Mouse (Mus musculus) mature B cell (primary cell): ENCODE results near the gene Arsa.

ENCODE experiments used
- in situ Hi-C: fragments of 300-500 bp; cut with MboI; formaldehyde crosslinking; loops from 2 replicates; pipeline ENCODE4 v1.14.3; 2019

The Arsa gene

DNA sequence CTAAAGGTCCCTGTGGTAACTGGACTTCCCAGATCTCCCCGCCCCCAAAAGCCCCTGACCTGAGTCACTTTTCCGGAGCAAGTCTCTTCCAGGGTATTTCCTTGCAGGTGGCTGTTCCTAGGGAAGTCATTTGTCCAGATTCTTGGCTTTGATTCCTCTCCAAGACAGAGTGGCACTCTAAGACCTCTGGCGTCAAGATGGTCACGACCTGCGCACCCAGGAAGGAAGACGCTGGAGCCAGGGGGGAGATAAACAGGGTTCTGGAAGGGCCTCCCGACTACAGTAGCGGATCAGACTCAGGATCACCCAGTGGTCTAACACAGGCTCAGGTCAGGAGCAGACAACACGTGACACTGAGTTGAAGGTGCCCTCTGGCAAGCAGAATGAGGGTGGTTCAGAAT lies at the start of gene Arsa:
Arsa (minus strand) TSS at position 335 of the 401 bp plus-strand sequence.
- in situ Hi-C loops: no loop called here

DNA sequence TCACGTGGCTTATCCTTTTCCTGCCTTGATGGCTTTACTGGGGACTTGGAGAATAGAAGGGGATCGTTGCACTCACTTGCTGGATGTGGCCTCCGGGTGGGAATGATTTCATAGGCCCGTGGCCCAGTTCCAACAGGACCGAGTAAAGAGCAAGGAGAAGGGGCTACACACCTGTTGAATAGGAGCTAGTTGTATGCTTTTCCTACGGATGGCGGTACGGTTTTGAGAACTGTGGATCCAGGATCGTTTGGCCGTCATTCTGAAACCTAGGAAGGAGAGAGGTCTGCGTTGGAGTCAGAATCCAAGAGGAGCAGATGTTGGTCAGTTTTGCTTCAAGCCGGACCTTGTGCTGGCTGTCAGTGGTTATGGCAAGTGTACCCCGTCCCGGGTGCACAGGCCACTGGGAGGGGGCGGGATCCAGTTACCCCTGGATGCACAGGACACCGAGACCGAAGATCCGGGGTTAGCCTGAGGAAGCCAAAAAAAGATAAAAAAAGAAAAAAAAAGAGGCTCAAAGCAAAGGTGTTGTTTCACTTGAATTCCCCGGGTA lies 49.6 kb upstream of the Arsa start:
- in situ Hi-C loops: no loop called here

DNA sequence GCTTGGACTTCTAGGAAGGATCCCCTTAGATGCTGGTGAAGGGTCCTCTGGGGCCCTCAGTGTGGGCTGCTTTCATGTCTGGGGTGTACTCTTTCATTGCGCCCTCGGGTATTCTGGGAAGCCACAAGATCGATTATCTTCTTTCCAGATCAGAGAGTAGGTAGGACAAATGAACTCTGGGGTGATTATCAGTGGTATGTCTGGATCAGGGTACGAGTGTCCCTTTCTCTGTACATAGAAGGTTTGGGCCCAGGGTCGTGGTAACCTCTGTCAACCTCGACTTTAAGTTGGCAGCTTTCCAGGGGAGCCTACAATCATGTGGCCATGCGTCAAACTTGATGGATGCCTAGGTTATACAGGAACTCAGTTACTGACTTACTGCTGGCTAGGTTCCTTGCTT lies 48.7 kb upstream of the Arsa start:
- in situ Hi-C loops: no loop called here

DNA sequence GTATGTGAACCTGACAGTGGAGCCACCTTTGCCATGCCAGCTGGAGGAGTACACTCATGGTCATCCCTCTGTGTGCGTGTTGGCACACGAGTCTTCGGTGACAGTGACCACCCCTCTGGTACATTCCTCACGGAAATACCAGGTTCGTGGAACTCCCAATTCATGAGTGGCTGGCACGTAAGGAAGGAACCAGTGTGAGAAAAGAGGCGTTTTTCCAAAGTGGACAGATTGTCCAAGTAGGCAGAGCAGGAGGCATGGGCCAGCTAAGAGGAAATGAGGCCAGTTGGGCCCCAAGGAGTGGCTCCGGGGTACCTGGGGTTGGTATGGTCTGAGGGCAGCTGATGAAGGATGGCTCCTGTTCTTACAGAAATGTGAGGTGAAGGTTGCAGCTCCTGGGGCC lies 48.2 kb upstream of the Arsa start:
- in situ Hi-C loops: no loop called here

DNA sequence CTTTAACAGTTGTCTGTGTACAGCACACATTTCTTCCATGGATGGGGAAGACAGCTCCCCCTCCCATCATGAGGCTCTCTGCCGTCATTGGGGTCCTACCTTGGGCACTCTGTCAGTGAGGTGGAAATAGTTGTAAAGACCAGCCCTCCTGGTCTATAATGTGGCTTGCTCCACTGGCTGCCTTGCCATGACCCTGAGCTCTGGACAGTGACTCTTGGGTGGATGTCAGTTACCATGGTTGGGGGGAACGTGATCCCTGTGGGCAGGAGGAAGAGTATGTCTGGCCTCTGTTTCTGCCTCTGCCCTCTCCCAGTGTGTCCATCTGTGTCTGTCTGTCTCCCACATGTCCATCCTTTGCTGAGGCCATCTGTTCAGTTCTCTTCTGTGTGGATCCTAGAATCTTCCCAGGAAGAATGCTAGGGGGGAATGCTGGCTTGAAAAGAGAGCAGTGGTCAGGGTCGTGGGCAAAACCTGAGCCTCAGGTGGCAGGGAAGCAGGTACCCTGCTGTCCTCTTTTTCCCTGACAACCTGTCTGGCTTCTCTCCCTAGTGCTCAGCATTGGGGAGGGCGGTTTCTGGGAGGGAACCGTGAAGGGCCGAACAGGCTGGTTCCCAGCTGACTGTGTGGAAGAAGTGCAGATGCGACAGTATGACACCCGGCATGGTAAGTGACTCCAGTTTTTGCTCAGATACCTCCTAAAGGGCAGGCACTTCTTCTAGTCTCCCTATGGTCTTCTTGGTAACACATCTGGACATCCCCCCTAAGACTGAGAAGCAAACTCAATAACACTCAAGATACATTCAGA lies 47.6 kb upstream of the Arsa start:
- in situ Hi-C loops: no loop called here

DNA sequence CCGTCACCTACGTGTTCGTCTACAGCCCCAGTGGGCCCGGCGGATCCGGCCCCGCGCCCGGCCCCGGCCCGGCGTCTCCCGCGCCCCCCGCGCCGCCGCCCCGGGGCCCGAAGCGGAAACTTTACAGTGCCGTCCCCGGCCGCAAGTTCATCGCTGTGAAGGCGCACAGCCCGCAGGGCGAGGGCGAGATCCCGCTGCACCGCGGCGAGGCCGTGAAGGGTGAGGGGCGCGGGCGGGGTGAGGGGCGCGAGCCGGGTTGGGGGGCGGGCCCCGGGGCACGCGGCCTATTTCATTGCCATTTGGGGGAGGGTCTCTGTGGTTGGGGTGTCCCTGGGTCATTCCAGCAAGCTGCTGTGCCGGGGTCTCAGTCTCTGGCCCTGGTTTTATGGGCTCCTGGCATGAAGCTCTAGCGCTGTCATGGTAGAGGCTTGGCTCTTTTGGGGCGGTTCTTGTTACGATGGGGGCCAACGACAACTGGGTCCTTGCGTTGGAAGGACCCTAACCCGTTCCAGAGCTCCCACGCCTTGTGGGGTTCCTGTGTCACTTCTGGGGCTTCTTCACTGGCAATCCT lies 46.9 kb upstream of the Arsa start:
- in situ Hi-C loops: no loop called here

DNA sequence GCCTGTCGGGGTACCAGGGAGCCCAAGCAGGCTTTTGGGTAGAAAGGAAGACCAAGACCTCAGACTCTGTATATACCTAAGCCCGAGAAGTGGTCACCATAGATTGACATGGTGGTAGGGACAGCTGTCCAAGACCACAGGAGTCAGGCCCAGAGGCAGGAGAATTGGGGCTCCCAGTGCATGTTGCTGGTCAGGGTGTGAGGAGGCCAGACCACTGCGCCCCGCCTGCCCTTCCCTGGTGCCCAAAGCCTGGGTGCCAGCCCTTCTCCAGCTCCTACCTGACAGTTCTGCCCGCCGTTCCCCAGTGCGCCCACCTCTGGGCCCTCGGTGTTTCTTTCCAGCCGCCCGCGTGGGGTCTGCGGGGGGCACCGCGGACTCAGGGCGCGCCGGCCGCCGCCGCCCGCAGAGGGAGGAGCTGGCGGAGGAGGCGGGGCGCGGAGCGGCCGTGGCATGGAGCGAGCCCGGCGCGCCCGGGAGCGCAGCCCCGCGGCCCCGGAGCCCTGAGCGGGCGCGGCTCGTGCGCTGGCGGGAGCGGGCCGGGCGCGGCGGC lies 46.1 kb upstream of the Arsa start:
- in situ Hi-C loops: no loop called here

DNA sequence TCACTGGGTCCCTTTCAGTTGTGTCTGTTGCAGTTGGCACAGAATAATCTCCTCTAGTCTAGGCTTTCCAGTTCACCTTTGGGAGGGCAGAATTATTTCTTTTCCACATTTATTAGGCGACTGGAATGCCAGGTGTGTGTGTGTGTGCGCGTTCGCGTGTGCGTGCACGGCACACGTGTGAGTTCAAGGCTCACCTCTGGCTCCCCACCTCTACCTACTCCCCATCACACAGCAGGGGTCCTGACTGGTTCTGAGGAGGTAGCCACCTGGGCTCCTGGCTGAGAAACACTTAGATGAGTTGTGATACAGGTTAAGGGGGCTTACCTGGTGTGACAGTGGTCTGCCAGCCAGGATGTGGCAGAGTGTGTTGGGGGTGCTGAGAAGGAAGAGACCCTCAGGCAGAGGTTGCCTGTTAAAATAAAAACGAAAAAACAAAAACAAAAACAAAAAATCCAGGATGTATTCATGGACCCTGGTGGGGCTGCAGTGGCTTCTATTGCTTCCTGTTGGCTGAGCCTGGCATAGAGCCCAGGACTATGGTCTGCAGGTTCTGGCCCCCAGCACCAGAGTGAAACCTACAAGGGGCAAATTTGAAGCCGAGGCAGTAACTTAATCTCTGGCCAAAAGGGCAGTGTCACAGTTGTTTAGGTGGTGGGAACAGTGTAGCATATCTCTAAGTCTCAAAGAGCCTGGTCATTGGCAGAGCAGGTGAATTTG lies 45.5 kb upstream of the Arsa start:
- in situ Hi-C loops: no loop called here

DNA sequence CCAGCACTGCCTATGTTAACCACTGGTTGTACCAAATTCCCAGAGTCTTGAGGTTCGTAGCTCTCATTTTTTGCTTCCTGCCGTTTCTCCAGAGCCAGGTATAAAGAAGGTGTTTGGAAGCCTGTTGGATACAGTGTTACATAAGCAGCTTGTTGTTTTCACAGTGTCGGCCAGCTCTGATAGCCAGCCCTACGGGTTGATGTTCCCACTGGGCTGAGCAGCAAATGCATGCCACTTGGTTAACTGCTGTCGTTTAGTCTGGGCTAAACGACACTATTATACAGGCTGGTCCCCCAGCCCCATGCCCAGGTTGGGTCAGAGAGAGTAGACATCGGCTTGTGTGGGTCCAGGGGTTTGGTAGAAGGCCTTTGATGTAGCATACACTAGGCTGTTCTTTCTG lies 44.7 kb upstream of the Arsa start:
- in situ Hi-C loops: no loop called here

DNA sequence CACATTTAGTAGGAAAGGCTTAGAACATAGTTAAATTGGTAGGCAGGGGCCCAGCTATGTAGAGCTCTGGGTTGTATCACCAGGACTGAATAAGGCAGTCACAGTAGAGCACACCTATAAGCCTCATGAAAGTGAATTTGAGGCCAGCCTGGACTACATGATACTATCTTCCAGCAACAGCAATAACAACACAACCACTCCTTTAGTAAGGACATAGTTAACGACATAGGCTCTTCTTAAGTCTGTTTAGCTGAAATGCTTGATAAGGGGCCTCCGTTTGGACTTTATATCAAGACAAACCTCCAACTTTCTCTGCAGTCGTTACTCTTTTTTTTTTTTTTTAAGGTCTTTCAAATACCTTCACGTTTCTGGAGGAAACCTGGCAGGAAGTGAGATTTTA lies 35.5 kb upstream of the Arsa start:
- in situ Hi-C loops: no loop called here

DNA sequence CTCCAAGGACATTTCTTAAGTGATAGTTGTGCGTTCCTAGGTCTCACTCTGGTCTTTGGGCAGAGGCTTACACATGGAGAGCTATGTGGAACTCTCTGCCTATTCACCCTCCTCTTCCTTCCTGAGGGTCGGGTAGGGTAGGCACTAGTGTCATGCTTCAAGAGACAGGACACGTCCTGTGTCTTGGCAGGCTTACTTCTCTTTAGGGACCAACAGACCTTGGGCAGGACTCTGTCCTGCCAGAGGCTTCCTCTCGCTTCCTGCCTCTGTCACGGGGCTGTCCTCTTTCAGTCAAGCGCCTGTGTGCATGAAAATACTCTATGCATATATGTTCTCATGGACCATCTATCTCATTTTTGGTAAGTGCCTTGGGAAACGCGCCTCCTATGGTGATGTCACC lies 30.5 kb upstream of the Arsa start:
- in situ Hi-C loops: no loop called here

DNA sequence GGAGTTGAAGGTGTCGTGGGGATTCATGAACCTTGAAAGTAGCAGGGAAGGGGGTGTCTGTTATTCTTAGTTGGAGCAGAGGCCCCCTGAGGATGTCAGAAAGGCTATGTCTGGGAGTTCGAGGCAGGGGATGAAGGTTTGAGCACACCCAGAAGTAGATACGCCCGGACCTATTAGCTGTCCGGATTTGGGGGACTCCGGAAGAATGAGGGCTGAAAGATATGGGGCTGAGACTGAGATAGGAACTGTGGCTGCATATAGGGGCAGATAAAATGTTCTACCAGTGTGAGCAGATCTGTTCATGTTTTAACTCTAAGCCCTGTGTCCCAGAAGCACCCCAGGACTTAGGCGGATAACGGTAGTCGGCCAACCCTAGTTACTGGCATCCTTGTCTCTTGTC lies 27.6 kb upstream of the Arsa start:
- in situ Hi-C loops: no loop called here

DNA sequence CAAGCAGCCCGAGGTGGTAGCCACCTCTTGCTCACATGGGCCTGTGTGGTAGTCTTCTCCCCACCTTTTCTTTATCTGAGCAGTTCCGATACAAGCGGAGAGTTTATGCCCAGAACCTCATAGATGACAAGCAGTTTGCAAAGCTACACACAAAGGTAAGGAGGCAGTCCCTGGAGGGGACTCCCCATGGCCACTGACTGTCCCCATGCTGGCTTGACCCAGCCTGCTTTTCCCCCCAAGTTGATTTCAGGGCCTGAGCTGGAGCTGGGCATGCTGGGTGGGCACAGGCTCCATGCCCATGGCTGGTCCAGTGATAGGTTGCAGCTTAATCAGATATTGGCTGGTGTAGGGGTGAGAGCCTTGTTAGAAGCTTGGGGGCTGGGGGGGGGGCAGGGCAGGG lies 24.1 kb upstream of the Arsa start:
- in situ Hi-C loops: no loop called here

DNA sequence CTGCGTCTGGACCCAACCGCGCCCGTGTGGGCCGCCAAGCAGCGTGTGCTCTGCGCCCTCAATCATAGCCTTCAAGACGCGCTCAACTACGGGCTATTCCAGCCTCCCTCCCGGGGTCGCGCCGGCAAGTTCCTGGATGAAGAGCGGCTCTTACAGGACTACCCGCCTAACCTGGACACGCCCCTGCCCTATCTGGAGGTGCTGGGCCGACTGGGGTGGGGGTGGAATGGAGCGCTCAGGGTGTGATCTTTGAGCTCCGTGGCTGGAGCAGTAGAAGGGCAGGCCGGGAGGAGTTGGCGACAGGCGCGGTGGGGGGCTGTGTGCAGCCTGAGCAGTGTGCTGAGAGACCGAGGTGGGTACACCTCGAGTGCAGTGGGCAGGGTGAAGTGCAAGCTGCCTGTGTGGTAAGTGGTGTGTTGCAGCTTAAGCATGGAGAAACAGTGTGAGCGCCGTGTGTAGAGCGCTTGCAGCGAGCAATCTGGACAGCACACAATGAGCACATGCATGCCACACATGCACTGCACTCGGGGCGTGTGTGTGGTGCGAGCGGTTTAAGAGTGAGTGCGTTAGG lies 23.1 kb upstream of the Arsa start:
- in situ Hi-C loops: no loop called here

DNA sequence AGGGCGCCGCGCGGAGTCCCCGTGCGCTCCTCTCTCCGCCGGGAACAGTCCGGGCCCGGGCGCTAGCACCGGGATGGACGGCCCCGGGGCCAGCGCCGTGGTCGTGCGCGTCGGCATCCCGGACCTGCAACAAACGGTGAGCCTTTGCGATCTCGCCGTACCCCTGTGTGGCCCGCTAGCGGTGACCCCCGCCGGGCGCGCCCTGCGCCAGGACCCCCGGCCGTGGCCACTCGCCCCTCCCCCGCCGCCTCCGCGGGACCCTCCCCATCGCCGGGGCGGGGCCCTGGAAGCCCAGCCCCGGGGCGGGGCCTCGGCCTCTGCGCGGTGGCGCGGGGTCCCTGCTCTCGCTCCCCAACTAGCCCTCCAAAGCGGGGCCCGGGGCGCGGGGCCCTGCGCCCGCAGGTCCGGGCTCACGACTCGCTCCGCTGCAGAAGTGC lies 22.6 kb upstream of the Arsa start:
- in situ Hi-C loops: no loop called here

DNA sequence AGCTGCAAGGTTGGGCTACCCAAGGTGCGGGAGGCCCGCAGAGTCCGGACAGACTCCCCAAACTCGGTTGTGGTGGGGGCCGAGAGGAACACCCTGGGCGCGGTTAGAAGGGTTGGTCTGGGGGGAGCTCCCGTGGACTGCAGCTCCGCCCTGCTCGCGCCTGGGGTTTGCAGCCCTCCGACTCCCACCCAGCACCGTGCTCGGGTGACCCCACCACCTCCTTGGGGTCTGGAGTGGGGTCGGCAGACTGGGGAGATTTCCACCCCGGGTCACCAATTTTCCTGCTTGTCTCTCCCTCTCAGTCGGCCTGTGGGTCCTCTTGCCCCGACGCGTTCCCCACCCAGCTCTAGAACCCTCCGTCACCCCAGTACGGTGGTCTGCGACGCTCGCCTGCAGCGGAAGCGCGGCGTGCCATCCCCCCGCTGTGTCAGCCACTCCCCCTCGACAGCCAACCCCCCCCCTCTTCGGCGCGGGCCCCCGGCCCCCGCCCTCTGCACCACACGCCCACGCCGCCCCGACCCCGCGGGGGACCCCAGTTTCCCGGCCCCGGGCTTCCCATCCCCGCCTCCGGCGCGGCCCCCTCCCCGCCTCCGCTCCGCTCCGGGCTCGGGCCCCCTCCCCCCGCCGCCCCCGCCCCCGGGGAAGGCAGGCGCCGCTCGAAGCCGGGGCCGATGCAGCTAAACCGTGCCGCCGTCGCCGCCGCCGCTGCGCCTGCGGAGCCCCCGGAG lies 21.9 kb upstream of the Arsa start, which contains the start of gene Shank3:
Shank3 (plus strand) TSS at position 663 of the 728 bp plus-strand sequence.
- in situ Hi-C loops: no loop called here

DNA sequence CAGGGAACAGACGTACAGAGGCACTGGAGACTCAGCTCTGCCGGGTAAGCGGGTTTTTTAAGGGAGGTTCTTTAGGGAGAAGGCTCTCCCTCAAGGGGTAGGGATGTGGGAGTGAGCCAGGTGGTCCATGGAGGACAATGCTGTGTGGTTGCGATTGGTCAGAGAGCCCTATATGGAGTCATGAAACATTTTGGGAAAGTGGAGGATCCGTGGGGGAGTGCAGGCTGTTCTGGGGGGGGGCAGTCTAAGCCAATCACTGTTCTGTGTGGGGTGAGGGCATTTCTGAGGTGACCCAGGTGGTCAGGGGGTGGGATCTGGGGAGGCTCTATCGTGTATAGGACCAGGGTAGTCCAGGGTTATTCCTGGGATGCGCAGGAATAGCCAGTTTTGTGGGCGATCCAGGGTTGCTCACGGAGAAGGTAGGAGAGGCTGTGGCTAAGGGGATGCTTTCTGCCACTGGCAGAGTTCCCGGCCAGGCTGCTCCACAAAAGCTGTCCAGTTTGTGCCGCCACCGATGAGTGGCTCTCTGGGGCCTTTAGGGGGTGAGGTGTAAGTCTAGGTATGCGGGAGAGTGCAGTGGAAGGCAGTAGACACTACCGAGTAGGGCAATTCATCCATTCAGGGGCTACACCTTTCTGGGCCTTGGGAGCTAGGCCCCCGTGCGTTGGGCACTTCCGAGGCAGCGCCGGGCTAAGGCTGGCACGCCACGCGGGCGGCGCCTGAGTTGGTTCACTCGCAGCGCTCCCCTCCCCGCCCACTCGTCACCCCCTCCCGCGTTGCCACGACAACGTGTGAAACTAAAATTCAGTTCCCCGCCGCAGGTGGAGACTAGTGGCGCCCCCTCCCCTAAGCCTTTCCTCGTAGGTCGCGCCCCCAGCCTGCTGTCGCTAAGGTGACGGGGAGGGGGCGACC lies 21.1 kb upstream of the Arsa start:
- in situ Hi-C loops: no loop called here

DNA sequence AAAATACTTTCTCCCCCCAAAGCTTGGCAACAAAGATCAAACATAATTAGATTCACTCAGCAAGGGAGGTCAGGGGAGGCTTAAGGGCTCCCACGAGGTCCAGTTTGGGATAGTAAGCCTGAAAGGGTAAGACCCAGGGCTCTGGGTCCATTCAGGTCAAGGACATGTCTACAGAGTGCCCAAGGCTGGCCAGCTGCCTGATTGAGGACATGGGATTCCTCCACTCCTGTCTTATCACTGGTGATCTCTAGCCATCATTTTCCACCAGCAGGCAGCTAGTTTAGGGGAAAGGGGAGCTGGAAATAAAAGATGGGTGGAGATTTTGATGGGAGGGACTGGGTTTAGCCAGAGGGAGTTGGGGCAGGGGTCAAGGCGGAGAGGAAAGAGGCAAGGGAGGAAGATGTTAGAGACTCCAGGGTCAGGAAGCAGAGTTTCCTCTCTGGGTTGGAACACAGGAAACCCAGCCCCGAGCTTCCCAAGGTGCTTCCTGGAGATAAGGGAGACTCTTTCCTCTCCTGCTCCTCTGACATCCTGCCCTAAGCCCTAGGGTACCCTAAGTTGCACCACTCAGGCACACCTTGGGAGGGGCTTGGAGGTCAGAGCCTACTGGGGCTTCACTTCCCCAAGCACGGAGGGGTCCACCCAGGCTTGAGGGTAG lies 20.3 kb upstream of the Arsa start:
- in situ Hi-C loops: no loop called here

DNA sequence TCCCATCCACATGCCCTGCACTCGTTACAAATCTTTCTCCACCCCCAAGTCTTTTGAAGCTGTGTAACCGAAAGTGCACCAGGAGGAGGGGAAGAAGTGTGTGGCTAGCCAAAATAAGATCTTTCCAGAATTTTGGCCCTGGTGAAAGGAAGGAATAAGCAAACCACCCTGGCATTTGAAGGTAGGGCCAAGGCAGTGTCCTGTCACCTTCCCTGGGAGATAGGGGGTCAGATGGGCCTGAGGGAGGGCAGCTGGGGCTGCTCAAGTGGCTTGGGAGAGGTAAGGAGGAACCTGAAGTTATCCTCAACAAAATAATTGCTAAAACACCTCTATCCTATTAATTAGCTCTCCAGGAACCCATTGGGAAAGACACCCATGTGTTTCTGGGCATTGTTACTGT lies 19.6 kb upstream of the Arsa start:
- in situ Hi-C loops: no loop called here

DNA sequence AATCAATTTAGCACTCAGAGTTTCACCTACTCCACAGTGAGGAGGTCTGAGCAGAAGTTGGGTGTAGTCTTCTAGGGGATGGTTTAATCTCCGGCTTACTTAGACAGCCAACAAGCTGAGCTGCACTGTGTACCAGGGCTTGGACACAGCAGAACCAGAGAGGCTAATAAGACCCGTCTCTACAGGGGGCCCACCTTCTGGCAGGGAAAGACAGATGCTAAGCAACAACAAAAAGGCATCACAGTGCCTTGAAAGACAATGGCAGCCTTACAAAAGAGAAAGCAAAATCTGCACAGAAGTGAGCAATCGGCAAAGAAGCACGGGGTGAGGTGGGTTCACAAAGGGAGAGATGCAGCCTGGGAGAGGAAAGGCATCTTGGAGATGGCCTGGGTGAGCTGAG lies 18.9 kb upstream of the Arsa start:
- in situ Hi-C loops: no loop called here
